Mouse (Mus musculus) heart, adult 11 months (tissue): ENCODE measurements around the gene Fam50a.

ENCODE experiments used
- DNase-seq: peaks from one replicate; pipeline ENCODE4 v3.0.0; 2022

Gene Fam50a

DNA sequence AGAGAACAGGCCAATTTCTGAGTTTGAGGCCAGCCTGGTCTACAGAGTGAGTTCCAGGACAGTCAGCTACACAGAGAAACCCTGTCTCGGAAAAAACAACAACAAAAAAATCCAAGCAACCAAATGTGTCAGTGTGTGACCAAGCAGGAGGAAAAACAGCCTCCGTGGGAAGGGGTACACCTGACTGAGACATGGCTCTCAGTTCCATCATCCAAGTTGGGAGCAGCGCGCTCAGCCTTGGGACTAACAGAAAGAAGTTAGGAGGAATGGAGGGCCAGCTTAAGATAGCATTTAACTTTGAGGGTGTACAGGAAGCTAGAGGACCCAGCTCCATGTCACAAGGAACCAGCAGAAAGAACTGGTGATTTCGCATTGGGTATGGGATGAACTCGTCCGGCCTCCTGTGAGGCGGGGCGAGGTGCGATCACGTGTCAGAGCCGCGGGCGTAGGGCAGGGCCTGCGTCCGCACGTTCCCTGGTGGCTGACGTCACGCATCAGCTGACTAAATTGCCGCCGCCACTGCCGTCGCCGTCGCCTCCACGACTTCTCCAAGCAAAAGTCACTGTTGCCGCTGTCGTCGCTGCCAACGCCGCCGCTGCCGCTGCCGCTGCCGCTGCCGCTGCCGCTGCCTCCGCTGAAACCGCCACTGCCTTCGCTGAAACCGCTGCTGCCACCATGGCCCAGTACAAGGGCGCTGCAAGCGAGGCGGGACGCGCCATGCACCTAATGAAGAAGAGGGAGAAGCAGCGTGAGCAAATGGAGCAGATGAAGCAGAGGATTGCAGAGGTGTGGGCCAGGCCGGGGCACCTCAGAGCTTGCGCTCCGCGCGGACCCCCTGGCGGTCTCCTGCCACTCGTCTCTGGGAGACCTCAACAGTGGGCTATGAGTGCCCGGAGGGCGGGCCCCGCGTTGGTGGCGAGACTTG is at the start of gene Fam50a:
TSS of gene Fam50a (plus strand) at position 494 of the 925 bp plus-strand sequence.
- peak; percentile 99 for DNase-seq

DNA sequence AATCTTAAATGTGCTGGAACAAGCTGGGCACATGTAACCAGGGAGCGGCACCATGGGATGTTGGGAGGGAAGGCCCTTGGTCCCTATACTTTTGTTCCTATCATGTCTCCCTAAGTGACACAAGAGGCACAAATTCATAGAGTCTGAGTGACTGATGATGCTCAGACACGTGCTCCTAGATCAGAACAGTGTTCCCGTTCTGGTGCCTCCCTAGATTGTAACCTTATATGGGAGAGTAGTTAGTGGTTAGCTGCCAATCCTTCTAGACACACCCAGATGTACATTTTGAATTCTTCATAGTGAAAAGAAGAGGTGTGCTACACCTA is 43.1 kb upstream of the Fam50a start:
- DNase-seq: no peak

DNA sequence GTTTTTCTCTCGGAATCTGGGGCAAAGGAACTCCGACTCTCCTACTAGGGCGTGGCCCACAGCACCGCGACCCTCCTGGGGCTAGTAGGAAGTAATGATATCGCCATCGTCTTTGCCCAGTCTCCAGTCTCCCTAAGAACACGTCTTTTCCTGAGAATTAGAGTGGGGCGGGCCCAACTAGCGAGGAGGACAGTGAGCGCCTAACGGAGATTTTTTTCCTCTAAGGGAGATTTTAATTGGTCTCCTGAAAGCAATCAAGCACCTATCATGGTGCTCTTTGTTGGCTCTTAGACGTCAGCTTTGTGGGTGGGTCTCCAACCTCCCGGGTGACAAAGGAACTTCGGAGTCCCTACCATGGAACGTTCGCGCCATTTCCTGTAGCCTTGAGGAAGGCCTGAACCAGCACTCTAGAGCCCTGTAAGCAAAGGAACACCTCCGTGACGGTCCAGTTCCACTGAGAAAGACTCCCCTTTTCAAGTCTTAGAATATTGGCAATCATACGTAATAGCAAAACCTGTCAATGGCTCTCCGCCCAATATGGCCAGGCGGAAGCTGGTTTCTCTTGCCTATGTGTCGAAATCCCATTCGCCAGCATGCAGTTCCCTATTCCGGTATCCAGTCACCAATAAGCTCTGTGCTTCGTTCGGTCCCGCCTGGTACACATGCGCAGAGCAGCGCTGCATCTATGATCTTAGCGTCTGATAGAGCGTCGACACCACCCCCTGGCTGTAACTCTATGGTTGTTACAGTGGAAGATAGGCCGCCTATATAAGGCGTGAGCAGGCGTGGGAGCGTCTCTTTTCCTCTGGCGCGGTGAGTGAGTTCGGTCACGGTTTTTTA is 42.6 kb upstream of the Fam50a start, which contains the start of gene Rpl10:
TSS of gene Rpl10 (plus strand) at position 751 of the 840 bp plus-strand sequence.
- peak; percentile 100 for DNase-seq

DNA sequence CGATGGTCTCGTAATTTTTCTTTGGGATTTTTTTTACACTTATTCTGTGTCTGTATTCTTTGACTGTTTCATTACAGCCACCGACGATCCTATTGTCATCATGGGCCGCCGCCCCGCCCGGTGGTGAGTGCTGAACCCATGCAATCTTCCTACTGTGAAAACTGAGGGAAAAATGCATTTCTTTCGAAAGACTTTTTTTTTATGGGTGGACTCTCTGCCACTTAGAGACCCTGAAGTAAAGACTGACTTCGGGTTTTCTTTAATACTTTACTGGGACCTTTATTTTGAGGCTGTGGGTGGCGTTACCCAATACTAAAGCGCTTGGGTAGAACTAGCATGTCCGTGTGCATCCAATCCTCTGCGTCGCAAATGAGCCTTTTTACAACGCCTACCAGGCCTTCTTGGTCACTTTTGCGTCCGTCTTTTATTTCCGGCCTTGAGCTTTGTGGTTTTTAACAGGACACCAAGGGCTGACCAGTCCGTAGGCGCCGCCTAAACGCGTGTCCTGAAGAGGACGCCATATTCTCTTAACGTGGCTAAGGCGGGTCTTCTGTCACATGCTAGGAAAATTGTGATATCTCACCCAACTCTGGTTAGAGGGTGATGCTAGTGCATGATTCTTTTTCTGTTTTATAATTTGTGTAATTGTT is 41.8 kb upstream of the Fam50a start:
- peak; percentile 94 for DNase-seq

DNA sequence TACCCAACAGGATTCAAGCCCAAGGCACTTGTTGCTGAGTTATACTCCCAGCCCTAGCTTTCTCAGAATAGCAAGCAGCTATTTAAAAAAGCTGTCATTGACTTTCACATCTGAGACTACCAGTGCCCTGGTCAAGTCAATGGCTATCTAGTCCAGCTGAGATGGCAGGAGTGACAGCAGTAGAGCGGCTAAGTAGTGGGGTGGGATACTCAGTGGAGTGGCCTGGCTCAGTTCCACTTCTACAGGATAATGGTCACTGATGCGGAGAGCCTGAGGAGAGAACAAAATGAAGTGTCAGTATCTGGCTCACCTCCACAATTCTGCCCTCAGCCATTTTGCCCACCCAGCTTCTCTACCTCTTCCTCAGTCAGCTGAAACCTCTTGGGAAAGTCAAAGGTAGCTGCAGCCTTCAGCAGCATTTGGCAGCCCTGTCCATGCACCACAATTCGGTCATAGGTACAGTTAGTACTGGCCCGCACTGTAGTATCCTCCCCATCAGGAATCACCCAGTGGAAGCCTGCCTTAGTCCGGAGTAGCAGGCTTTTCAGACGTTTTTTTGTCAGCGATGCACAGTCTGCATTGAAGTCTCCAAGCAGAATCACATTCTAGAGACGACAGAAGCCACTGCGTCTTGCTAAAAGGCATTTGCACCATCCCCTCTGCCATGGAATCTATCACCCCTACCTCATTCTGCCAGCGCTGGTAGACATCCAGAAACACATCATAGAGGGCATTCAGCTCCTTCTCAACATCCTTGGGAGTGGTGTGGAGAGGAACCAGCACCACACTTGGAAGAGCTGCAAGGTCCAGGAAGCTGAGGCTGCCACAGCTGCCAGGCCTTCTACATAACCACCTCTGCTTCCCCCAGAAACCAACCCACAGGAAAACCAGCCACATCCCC is 39.2 kb upstream of the Fam50a start:
- peak; percentile 81 for DNase-seq

DNA sequence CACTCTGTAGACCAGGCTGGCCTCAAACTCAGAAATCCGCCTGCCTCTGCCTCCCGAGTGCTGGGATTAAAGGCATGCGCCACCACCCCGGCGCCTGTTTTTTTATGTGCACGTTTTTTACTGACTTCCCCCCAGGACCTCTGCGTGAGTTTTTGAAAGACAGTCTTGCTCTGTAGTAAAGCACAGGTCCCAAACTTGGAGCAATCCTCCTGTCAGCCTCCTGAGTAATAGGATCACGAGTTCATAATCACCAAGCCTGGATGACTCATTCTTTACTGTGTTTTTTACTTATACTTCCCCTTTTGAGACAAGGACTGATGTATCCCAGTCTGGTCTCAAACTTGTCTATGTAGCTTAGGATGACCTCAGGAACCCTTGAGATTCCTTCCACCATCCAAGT is 34.9 kb upstream of the Fam50a start:
- DNase-seq: peak; percentile 61

DNA sequence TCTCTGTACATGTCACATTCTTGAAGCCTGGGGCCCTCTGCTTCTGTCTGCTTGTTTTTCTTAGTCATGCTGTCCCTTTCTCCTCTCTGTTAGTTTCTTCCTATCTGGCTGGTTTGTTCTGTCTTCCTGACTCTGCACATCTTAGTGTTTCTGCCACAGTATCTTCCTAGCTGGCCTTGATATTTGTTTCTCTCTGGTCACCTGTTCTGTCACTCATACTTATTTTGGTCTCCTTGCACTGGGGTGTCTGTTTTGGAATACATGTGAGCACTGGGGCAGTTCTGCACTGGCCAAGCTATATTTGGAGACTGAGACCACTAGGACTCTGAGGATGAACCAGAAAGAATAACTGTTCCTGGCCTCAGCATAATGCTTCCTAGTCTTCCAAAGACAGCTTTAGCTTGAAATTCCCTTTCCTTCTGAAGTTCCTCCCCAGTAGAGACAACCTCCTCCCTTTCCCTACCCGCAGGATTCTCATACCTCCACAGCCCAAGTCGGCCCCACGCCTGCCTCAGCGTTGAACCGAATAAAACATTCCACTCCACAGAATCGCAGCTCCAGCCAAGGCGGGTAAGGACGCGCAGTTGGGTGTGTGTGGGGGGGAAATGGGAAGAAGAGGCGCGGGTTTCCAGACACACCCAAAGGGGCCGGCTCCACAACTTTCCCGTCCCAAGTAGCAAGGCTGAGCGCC is 31.6 kb upstream of the Fam50a start:
- DNase-seq: no peak

DNA sequence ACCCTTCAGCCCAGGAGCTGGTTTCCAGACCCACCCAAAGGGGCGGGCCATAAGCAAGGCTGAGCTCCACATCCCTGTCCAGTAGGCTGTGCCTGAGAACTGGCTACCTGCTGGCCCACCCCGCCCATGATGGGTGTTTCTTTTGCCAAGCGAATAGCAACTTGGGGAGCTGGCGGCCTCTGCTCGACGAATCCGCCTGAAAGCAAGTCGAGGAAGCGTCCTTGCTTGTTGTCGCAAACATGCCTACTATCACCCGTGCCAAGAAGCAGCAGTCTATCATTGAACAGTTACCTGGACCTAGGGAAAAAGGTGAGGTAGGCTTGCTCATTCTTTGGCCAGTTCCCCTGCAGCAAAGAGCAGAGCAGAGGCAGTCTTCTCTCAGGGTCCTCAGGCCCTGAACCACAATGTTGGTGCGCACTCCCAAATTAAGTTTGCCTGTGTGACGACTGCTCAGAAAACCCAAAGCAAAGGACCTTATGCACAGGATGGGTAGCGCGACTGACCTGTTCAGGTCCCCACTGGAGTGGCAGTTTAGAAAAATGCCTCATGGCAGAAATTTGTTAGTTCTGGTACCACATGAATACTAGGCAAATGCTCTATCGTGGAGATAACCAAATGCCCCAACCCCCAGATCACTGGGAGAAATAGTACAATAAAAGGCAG is 31.0 kb upstream of the Fam50a start, which contains the start of the genes Taz and Dnase1l1:
TSS of gene Taz (plus strand) at position 181 of the 663 bp plus-strand sequence.
TSS of gene Dnase1l1 (minus strand) at position 606 of the 663 bp plus-strand sequence.
- peak; percentile 99 for DNase-seq

DNA sequence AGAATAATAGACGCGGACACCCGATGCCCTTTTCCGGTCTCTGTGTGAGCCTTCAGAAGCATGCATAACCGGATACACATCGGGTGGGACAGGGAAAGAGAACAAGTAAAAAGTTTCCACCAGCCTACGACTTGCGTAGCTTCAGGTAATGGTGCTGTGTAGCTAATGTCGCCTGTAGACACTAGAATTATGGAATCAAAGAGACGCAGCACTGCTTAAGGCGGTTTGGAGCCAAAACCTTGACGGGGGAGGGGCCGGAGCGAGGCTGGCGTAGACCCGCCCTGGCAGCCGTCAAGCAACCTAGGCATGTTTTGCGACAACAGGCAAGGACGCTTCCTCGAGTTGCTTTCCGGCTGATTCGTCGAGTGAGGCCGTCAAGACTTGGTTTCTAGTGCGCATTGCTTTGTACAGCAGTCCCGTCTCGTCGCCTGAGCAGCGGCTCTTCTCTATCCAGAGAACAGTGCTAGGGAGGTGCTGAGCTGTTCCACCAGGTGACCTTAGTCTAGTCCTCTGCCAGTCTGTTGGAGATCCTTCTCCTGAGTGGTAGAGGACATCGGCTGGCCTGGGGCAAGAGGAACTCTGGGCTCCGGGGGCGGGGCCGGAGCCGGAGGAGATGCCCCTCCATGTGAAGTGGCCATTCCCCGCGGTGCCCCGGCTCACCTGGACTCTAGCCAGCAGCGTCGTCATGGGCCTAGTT is 30.3 kb upstream of the Fam50a start:
- DNase-seq: peak; percentile 99

DNA sequence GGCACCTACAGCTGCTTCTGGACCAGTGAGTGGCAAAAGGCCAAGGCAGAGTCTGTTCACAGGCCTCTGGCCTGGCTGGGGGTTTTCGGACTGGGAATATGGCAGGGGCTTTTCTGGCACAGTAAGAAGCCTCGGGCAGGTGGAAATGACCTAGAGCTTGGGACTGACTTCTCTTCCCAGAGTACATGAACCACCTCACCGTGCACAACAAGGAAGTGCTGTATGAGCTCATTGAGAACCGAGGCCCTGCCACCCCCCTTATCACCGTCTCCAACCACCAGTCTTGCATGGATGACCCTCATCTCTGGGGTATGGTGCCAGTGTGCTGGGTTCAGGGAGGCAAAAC is 29.8 kb upstream of the Fam50a start:
- no peak for DNase-seq

DNA sequence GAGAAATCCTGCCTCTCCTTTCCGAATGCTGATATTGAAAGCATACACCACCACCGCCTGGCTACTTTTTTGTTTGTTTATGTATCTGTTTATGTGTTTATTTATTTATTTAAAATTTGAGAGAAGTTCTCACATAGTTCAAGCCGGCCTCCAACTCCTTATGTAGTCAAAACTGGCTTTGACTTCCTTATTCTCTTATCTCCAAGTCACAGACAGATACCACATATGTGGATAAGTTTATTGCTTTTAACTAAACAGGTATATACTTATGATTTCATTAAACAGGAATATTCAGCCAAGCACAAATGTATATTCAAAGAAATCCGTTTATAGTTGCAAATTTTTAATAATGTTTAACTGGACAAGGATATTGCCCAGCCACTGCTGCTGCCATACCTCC is 19.4 kb upstream of the Fam50a start:
- DNase-seq: no peak

DNA sequence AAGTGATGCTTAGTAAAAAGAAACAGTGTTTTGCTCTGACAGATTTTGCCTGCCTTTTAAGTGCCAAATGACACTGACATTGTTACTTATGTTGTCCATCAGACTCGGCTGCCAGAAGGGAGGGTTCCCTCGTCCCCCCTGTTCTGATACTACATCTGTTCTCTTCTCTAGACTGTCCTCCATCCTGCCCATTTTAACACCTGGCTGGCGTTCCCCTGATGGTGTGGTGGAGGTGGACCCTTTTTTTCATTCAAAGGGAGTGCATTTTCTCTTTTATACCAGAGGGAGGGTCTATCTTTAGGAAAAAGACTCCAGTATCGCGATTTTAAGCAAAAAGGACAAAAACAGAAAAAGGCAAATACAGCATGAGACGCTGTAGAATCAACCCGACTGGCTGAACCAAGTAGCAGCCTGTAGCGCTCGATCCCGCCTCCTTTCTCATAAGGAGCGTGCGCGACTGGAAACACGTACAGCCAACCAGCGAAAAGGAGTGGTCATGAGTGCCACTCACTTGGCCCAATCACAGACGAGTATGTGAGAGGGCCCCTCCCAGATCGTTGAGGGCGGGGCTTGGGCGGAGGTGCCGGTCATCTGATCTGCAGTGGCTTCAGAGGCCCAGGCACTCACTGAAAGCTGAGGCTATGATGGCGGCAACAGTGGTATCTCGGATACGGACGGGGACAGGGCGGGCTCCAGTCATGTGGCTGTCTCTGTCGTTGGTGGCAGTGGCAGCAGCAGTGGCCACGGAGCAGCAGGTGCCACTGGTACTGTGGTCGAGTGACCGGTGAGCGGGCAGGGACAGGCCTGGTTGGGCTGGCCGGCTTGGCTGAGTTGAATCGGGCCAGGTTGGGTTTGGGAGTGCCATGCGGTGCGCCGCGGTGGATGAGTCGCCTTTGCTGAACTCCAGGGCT is 16.0 kb upstream of the Fam50a start, which contains the start of gene Atp6ap1:
TSS of gene Atp6ap1 (plus strand) at position 560 of the 911 bp plus-strand sequence.
- DNase-seq: peak; percentile 100

DNA sequence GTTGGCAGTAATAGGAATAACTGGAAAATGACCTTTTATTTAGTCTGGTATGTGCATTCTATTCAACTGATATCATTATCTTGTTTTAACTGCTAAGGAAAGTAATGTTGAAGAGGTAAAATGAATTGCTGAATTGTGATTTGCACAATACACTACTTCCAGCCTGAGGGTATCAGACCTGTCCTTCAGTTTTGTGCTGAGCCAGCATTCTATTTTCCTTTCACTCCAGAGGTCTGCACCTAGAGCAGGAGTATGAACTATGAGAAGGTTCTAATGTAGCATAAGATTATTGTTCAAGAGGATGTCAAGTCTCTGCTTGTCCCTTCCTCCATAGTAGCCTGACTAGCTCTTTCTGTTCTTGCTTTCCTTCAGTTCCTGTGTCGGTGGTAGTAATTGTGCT is 14.5 kb upstream of the Fam50a start:
- DNase-seq: no peak

DNA sequence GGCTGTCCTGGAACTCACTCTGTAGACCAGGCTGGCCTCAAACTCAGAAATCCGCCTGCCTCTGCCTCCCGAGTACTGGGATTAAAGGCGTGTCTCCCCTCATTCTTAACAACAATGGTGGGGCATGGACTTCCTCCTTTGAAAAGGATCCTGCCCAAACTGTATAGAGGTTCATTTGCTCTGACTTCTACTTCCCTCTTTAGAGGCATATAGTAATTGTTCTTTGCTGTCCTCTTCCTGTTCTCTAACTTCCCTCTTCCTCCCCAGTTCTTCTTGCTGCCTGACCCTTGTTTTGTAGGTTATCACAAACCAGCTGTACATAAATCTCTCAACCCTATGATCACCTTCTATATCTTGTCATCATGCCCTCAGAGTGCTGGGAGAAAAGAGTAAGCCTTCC is 13.1 kb upstream of the Fam50a start:
- DNase-seq: no peak

DNA sequence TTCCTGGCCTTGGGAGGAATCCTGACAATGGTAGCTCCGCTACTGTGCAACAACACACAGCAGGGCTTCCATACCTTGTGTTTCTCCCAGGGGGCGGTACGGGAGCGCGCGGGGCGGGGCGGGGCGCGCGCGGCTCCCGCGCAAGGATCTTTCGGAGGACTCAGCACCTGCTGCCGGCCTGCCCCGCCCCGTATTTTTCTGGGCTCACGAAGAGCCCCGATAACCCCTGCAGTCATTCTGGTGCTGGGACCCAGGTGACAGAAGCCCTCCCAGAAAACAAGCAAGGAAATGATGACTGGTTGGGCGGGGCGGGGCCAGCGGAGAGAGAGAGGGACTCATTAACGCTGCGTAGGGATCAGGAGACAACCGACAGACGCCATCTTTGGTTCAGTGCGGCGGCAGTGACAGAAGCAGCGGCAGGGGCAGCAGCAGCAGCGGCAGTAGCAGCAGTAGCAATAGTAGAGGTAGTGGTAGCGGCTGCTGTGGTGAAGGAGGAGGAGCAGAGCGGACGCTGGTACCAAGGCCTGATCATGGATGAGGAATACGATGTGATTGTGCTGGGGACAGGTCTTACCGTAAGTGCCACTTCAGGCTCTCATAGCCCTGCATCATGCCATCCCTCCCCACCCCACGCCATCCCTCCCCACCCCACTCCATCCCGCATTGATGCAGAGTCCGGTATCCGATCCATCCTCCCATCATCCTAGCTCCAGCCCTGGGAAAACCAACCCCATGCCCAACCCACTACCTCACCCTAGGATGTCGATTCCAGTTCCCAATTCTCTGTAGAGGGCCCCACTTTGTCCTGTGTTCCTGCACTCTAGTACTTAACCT is 7.7 kb upstream of the Fam50a start, which contains the start of gene Gdi1:
TSS of gene Gdi1 (plus strand) at position 132 of the 834 bp plus-strand sequence.
- peak; percentile 98 for DNase-seq

DNA sequence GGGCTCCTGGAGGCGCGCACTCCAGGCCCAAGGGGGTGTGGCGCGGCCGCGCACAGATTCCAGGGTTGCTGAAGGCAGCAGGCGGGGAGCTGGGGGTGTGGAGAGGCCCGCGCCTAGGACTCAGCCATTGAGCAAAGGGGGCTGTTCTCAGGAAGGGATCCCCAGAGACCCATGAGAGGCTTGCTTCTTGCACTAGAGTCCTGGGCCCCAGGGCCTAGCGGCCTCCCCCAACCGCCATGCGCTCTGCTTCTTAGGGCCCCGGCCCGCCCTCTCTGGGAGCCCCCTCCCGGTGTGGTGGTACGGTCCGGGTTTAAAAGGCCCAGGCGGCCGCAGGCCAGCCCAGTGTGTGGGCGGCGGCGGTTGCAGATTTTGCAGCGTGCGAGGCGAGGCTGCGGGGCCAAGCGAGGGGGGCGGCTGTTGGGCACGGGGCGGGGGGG is 15.9 kb downstream of the Fam50a start, which contains the start of gene Plxna3:
TSS of gene Plxna3 (plus strand) at position 342 of the 437 bp plus-strand sequence.
- DNase-seq: peak; percentile 97

DNA sequence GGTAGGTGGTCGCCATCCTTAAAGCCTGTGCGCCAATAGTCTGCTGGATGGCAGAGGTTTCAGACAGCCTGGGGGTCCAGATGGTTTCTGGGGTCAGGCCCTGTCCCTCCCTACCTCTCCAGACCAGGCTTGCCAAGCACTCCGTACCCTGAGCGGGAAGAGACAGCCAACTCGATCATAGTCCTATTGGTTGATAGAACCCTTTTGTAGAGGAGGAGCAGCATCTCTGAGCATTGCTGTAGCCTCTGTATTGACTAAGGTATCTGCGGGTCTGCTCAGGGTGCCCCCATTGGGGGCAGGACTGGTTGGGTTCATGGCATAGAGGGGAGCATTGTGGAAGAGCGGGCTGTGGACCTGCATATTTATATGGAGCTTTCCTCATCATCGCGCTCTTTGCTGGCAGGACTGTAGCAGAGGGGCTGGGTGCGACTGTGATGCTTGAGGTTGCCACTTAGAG is 16.4 kb downstream of the Fam50a start:
- no peak for DNase-seq
